Mouse (Mus musculus) limb, embryonic 10.5 days (tissue): Measurements from ENCODE around the gene Mctp1. TPM values are rescaled to one million over a fixed set of nuclear protein-coding genes. Genes with fewer than 3 reads are reported as not detected.
"Not testable (repeated sequence)": the region's sequence is repeated elsewhere in the genome, so short reads cannot be mapped to it uniquely, and the experiment has no call there.

Experiments used
- DNase-seq: peaks from one replicate; pipeline ENCODE4 v3.0.0-alpha.2; 2017; ENCODE audit warnings: low spot score
- H3K27ac ChIP-seq: fragments of 300-500 bp; sonication (generic); 2 replicates; pipeline ENCODE4 v1.5.1; 2016; ENCODE audit warnings: mild to moderate bottlenecking
- H3K27me3 ChIP-seq: fragments of 300-500 bp; sonication (generic); 2 replicates; pipeline ENCODE4 v1.6.1; 2016; ENCODE audit warnings: low read depth, mild to moderate bottlenecking; ENCODE audit not compliant: poor library complexity, severe bottlenecking
- H3K36me3 ChIP-seq: fragments of 300-500 bp; sonication (generic); 2 replicates; pipeline ENCODE4 v1.6.1; 2016; ENCODE audit warnings: mild to moderate bottlenecking, moderate library complexity
- H3K4me1 ChIP-seq: fragments of 300-500 bp; sonication (generic); 2 replicates; pipeline ENCODE4 v1.6.1; 2016
- H3K4me3 ChIP-seq: fragments of 300-500 bp; sonication (generic); 2 replicates; pipeline ENCODE4 v1.5.1; 2016; ENCODE audit warnings: mild to moderate bottlenecking, moderate library complexity
- H3K9me3 ChIP-seq: fragments of 300-500 bp; sonication (generic); replicated peaks from 2 replicates; pipeline ENCODE4 v1.6.1; 2016; ENCODE audit warnings: mild to moderate bottlenecking
- WGBS: fragments of 180-500 bp; shearing (Covaris S2); methylation state at CpG from one replicate; pipeline ENCODE4 v1.1.7; 2016; 5-methylcytosine and 5-hydroxymethylcytosine counted together
- polyA plus RNA-seq: library from polyadenylated mRNA; unstranded; fragments of >200 nt; fragmentation: Nextera tagmentation; extraction: Ambion mirVana; gene quantifications from 2 replicates; pipeline ENCODE4 v1.2.1, GENCODE M21; 2016

The Mctp1 gene
- polyA plus RNA-seq, 1 experiment from 2014 or later = 0.10 TPM

- not testable (repeated sequence) for H3K4me1 ChIP-seq, DNase-seq, H3K9me3 ChIP-seq, H3K27ac ChIP-seq, H3K4me3 ChIP-seq, H3K36me3 ChIP-seq, H3K27me3 ChIP-seq
- 87% methylated on average over 11 of the region's 11 CpGs for WGBS
Measured at GRCm38 (mm10) chr13:76590709-76591108, 206.4 kb downstream of the Mctp1 start.

DNA sequence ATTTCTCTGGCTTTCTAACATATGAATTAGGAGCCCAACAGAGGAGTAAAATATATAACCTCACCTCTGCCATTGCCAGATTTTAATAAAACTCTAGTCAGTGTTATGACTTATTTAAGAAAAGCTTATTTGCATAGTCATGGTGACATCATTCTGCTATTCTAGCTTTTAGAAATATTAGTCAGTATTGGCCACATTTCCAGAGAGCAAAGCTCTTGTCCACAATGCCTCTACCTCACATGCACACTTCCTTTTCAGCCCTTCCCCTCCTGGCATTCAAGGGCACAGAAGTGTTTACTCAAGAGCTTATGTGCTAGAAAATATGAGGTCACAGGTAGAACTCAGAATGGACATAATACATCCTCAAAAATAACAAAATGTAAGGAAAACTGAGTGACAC is 206.9 kb downstream of the Mctp1 start:
- no peak overlapping the region for H3K4me3 ChIP-seq

DNA sequence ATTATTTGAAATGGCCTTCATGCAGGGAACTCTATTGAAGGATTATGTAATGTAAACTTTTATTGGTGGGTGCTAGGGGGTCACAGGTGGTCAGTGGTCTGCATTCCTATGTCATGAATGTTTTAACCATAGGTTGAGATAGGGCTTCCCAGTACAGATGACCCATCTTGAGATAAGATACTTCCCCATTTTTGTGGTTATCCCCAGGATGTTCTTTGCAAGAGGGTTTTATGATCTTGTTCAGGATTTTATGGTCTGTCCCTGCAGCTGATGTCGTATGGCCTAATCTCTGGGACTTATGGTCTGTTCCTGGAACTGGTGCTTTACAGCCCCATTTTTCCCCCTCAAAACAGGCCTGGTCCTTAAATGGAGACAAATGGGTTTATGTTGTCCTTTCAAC is 207.4 kb downstream of the Mctp1 start:
- 57% methylated on average over 1 of the region's 1 CpGs for WGBS
- Histone ChIP-seq H3K4me1 (no peaks in the 10 kb centered on the region), H3K27ac (no peak overlapping the region), H3K9me3 (no peaks in the 10 kb centered on the region), H3K4me3 (no peak overlapping the region), H3K27me3 (no peaks in the 10 kb centered on the region), H3K36me3 (no peaks in the 10 kb centered on the region)
- no peak for DNase-seq

More for the DNA sequence above, 206.9 kb downstream of the Mctp1 start:
- no peak for DNase-seq
- Histone ChIP-seq H3K36me3 (no peaks in the 10 kb centered on the region), H3K27me3 (no peaks in the 10 kb centered on the region), H3K27ac (no peak overlapping the region), H3K9me3 (no peaks in the 10 kb centered on the region), H3K4me1 (no peaks in the 10 kb centered on the region)

GRCm38 (mm10) chr13:76592908-76593307 is 208.6 kb downstream of the Mctp1 start:
- H3K4me1 ChIP-seq = no peaks in the 10 kb centered on the region
- no peaks in the 10 kb centered on the region for H3K27me3 ChIP-seq
- DNase-seq = no peak
- WGBS = 90% methylated on average over 2 of the region's 2 CpGs
- no peak overlapping the region for H3K4me3 ChIP-seq
- no peak overlapping the region for H3K27ac ChIP-seq
- H3K9me3 ChIP-seq = no peaks in the 10 kb centered on the region
- no peaks in the 10 kb centered on the region for H3K36me3 ChIP-seq

DNA sequence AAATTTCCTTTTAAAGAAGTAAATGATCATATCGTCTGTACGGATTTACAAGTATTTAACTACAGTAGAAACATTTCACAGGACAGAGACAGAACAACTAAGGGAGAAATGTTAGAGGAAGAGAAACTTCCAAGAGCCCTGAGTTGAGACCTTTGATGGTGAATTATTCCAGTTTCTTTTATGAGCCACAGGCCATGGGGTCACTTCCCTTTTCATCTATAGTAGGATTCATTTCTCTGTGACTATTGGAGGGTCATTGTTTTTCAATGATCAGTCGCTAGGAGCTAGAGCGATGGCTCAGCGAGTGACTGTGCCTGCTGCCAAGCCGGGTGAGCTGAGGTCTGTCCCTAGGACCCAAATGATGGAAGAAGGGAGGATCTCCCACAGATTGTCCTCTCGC is 212.7 kb downstream of the Mctp1 start:
- Histone ChIP-seq H3K9me3 (no peaks in the 10 kb centered on the region), H3K36me3 (no peaks in the 10 kb centered on the region), H3K4me3 (no peak overlapping the region), H3K27ac (no peak overlapping the region), H3K27me3 (no peaks in the 10 kb centered on the region), H3K4me1 (no peaks in the 10 kb centered on the region)
- no peak for DNase-seq
- 88% methylated on average over 7 of the region's 7 CpGs for WGBS

DNA sequence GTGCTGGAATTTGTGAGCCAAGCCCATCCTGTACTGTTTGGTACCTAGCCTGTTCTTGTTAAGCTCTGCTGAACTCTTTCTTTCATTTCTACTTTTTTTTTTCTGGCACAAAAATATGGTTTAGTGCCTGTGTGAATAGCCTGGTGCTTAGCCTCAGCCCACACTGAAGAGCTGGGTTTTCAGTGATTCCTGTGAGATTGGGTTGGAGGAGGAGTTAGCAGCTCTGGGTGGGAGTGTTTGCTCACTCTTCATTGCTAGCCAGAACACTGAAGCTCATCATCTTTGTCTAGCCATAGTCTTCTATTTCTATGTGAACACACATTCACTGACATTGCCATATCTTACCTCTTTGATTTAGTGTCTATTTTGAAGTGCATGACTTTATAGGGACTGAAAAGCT is 225.1 kb downstream of the Mctp1 start:
- no peaks in the 10 kb centered on the region for H3K27me3 ChIP-seq
- no peaks in the 10 kb centered on the region for H3K36me3 ChIP-seq
- no peak for DNase-seq
- no peak overlapping the region for H3K27ac ChIP-seq
- H3K4me1 ChIP-seq = no peaks in the 10 kb centered on the region
- no peaks in the 10 kb centered on the region for H3K9me3 ChIP-seq
- H3K4me3 ChIP-seq = no peak overlapping the region

DNA sequence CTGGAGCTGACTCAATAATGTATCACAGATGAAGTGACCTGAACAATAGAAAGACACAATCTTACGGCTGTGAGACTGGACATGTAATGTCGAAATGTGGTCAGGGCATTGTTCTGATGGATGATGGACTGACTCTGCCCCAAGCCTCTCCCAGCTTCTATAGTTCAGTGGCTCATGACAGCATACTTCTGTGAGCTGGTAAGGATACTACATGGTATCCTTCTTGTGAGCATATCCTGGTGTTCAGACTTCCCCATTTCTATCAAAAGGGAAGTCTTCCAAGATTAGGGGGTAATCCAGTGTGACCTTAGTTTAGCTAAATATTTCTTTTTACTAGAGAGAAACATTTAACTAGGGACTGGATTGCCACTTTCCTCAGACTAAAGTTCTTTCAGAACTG is 227.2 kb downstream of the Mctp1 start:
- no peak for DNase-seq
- Histone ChIP-seq H3K4me1 (no peaks in the 10 kb centered on the region), H3K27me3 (no peaks in the 10 kb centered on the region), H3K9me3 (no peaks in the 10 kb centered on the region), H3K4me3 (no peak overlapping the region), H3K27ac (no peak overlapping the region), H3K36me3 (no peaks in the 10 kb centered on the region)
- 98% methylated on average over 2 of the region's 2 CpGs for WGBS

DNA sequence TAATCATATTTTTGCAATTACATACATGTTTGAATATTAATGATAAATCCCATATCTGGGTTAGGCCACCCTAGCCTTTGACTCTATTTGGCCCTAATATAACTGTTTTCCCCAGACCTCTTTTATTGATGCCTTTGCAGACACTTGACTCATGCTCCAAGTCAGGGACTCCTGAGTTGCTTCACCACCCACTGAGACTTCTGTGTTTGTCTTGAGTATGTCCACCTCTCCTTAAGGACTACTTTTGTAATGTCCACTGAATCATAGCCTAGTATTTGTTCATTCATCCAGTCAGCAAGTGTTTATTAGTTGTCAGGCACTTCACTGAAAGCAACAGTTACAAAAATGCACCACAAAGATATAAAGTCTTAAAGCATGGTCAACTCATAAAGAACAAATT is 235.8 kb downstream of the Mctp1 start:
- Histone ChIP-seq H3K27ac (no peak overlapping the region), H3K27me3 (no peaks in the 10 kb centered on the region), H3K36me3 (no peaks in the 10 kb centered on the region), H3K9me3 (no peaks in the 10 kb centered on the region), H3K4me3 (no peak overlapping the region), H3K4me1 (no peaks in the 10 kb centered on the region)
- no peak for DNase-seq

DNA sequence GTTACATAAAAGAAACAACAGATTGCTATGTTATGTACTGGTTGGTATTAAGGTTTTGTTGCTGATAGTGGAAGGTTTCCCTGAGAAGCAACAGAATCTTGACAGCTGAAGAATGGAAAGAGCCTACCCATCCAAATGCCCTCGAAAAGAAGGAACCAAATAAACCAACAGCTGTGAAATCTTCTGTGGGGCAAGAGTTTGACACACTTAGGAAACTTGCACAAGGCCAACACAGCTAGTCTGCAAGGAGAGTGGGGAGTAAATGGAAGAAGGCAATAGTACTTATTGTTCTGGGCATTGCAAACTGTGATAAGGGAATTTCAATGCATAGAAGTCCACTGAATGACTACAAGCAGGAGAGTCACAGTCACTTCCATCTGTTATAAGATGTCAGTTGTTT is 236.2 kb downstream of the Mctp1 start:
- no peak for DNase-seq
- Histone ChIP-seq H3K4me3 (no peak overlapping the region), H3K36me3 (no peaks in the 10 kb centered on the region), H3K9me3 (no peaks in the 10 kb centered on the region), H3K4me1 (no peaks in the 10 kb centered on the region), H3K27ac (no peak overlapping the region), H3K27me3 (no peaks in the 10 kb centered on the region)
- WGBS = 60% methylated on average over 1 of the region's 1 CpGs

- Histone ChIP-seq H3K36me3 (no peaks in the 10 kb centered on the region), H3K9me3 (no peaks in the 10 kb centered on the region), H3K4me1 (no peaks in the 10 kb centered on the region), H3K27ac (no peak overlapping the region), H3K4me3 (no peak overlapping the region), H3K27me3 (no peaks in the 10 kb centered on the region)
- DNase-seq = no peak
- 94% methylated on average over 1 of the region's 1 CpGs for WGBS
Measured at GRCm38 (mm10) chr13:76633707-76634106, 249.4 kb downstream of the Mctp1 start.

- Histone ChIP-seq H3K27me3 (no peaks in the 10 kb centered on the region), H3K36me3 (no peaks in the 10 kb centered on the region), H3K4me3 (no peak overlapping the region), H3K4me1 (no peaks in the 10 kb centered on the region), H3K27ac (no peak overlapping the region), H3K9me3 (no peaks in the 10 kb centered on the region)
- 84% methylated on average over 2 of the region's 2 CpGs for WGBS
- no peak for DNase-seq
Measured at GRCm38 (mm10) chr13:76638282-76638681, 253.9 kb downstream of the Mctp1 start.

- Histone ChIP-seq H3K36me3 (no peaks in the 10 kb centered on the region), H3K9me3 (no peaks in the 10 kb centered on the region)
Measured at GRCm38 (mm10) chr13:76659523-76659922, 275.2 kb downstream of the Mctp1 start.

GRCm38 (mm10) chr13:76681286-76681685 is 297.0 kb downstream of the Mctp1 start:
- Histone ChIP-seq H3K9me3 (no peaks in the 10 kb centered on the region), H3K4me1 (no peaks in the 10 kb centered on the region), H3K4me3 (no peak overlapping the region), H3K27me3 (no peaks in the 10 kb centered on the region), H3K27ac (no peak overlapping the region), H3K36me3 (no peaks in the 10 kb centered on the region)
- DNase-seq = no peak

More at GRCm38 (mm10) chr13:76659523-76659922, 275.2 kb downstream of the Mctp1 start:
- H3K27ac ChIP-seq = no peak overlapping the region
- H3K4me1 ChIP-seq = no peaks in the 10 kb centered on the region
- H3K27me3 ChIP-seq = no peaks in the 10 kb centered on the region
- DNase-seq = no peak
- H3K4me3 ChIP-seq = no peak overlapping the region

- WGBS = 95% methylated on average over 2 of the region's 2 CpGs
- Histone ChIP-seq H3K4me3 (no peak overlapping the region), H3K27ac (no peak overlapping the region), H3K27me3 (no peaks in the 10 kb centered on the region), H3K36me3 (no peaks in the 10 kb centered on the region), H3K4me1 (no peaks in the 10 kb centered on the region), H3K9me3 (no peaks in the 10 kb centered on the region)
- DNase-seq = no peak
Measured at GRCm38 (mm10) chr13:76689349-76689748, 305.0 kb downstream of the Mctp1 start.
